Mouse (Mus musculus) testis, adult 2 months (tissue): ENCODE data around the gene Elof1.

Experiments used
- CTCF ChIP-seq: fragments of 200-500 bp; IDR thresholded peaks from 2 replicates; pipeline ENCODE4 v1.5.1; 2012; ENCODE audit warnings: low read depth, mild to moderate bottlenecking, inconsistent platforms, low read length, moderate library complexity; ENCODE audit not compliant: control insufficient read depth, insufficient read depth, insufficient replicate concordance
- POLR2A ChIP-seq: fragments of 200-500 bp; IDR thresholded peaks from 2 replicates; pipeline ENCODE4 v1.6.1; 2012; ENCODE audit warnings: low read depth, mild to moderate bottlenecking, inconsistent platforms, low read length, moderate library complexity; ENCODE audit not compliant: control insufficient read depth

DNA sequence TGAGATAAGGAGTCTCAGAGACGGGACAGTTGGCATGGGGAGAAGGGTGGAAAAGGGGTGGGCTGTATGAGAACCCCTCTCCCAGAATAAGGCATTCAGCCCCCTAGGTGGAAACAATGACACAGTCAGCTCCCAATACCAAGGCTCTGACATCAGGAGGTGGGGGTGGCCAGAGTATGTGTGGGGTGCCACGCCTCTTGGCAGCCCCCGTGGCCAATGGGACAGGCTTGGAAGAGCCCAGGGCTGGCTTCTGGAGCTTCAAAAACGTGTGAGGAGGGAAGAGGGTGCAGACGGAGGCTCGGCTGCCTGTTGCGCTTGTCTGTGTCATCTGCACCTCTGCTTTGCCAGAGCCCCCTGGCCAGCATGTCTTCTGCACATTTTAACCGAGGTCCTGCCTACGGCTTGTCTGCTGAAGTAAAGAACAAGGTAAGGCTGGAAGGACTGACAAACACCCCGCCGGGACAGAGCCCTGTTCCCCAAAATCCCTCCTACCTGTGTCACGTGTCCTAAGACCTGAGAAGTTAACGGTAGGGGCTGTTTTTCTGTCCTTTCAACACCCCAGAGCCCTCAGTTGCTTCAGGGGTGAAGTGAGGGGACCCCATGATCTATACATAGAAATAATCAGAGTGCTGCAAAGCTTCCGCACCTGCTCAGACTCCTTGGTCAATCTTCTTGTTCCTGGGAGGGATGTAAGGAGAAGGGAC lies 17.8 kb downstream of the Elof1 start, which contains the start of gene Cnn1:
- no peak for TF ChIP-seq CTCF
- TF ChIP-seq POLR2A = no peak
